Mouse (Mus musculus) C2C12 (cell line): Measurements from ENCODE around the gene Sufu. TPM values are rescaled to one million over a fixed set of nuclear protein-coding genes. Genes with fewer than 3 reads are reported as not detected.

Source experiments
- H3K27me3 ChIP-seq: one replicate; pipeline ENCODE4 v1.6.1; 2011; ENCODE audit not compliant: control insufficient read depth, insufficient read depth, insufficient read length
- H3K36me3 ChIP-seq: one replicate; pipeline ENCODE4 v1.6.1; 2011; ENCODE audit not compliant: control insufficient read depth, insufficient read depth
- H3K4me3 ChIP-seq: one replicate; pipeline ENCODE4 v1.5.1; 2011; ENCODE audit warnings: mild to moderate bottlenecking, control low read depth; ENCODE audit not compliant: poor library complexity, insufficient read depth, severe bottlenecking
- H3K79me2 ChIP-seq: one replicate; pipeline ENCODE4 v1.6.1; 2011; ENCODE audit not compliant: control insufficient read depth, insufficient read depth
- H3K79me3 ChIP-seq: one replicate; pipeline ENCODE4 v1.6.1; 2011; ENCODE audit warnings: low read depth, control low read depth
- H3ac ChIP-seq: one replicate; pipeline ENCODE3; 2011; ENCODE audit warnings: low read depth; ENCODE audit not compliant: control insufficient read depth, insufficient read length
- CEBPB ChIP-seq: IDR thresholded peaks from one replicate; pipeline ENCODE4 v1.6.1; 2011; ENCODE audit warnings: low read depth, mild to moderate bottlenecking, control low read depth, moderate library complexity
- CTCF ChIP-seq: IDR thresholded peaks from one replicate; pipeline ENCODE4 v1.5.1; 2011; ENCODE audit not compliant: control insufficient read depth, insufficient read depth, insufficient read length
- FOSL1 ChIP-seq: IDR thresholded peaks from one replicate; pipeline ENCODE4 v1.8.0; 2011; ENCODE audit warnings: mild to moderate bottlenecking, low read length; ENCODE audit not compliant: poor library complexity, insufficient read depth, severe bottlenecking
- MAX ChIP-seq: IDR thresholded peaks from one replicate; pipeline ENCODE4 v1.6.1; 2011; ENCODE audit warnings: mild to moderate bottlenecking, control low read depth
- MYOD1 ChIP-seq: IDR thresholded peaks from one replicate; pipeline ENCODE4 v1.6.1; 2011; ENCODE audit warnings: low read depth; ENCODE audit not compliant: control insufficient read depth, insufficient read length
- MYOG ChIP-seq: IDR thresholded peaks from one replicate; pipeline ENCODE4 v1.6.1; 2011; ENCODE audit not compliant: control insufficient read depth, insufficient read length; ENCODE audit errors: extremely low read depth
- USF1 ChIP-seq: IDR thresholded peaks from one replicate; pipeline ENCODE4 v1.6.1; 2011; ENCODE audit warnings: low read depth, mild to moderate bottlenecking, control low read depth, moderate library complexity
- polyA plus RNA-seq: library from polyadenylated mRNA; unstranded; fragments of >200 nt; fragmentation: generic; extraction: Trizol; gene quantifications from one replicate; pipeline ENCODE4 v1.2.1, GENCODE M21; 2012; ENCODE audit warnings: missing spikeins

Gene Sufu
- polyA plus RNA-seq, 1 experiment: 17.8 TPM

DNA sequence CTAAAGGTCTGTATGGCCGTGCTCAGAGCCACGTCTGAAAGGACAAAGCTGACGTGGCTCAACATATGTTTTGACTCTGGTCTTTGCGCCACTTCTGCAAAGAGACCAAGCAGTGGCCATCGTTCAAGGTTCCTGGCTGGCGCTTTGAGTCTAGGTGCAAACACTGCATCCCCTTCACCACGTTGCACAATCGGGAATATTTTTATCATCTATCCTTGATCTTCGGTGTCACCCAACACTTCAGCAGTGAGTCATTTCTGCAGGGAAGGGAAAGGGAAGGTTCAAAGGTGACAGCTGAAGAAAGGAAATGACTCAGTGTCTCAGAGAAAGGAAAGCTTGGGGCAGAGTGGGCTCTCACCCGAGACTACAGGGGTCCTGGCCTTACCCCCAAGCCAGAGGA, 62.6 kb downstream of the Sufu start:
- H3K36me3 ChIP-seq: no peaks in the 10 kb centered on the region
- H3K4me3 ChIP-seq: no peak overlapping the region
- H3K79me2 ChIP-seq: no peaks in the 10 kb centered on the region
- no peaks in the 10 kb centered on the region for H3K27me3 ChIP-seq
- H3ac ChIP-seq: no peak overlapping the region
- TF ChIP-seq MAX: no peak
- peak; percentile 30 for TF ChIP-seq MYOD1
- TF ChIP-seq MYOG: no peak
- no peak for TF ChIP-seq USF1
- peak; percentile 22 for TF ChIP-seq FOSL1
- peak; percentile 95 for TF ChIP-seq CEBPB
- no peak for TF ChIP-seq CTCF
- H3K79me3 ChIP-seq: no peaks in the 10 kb centered on the region

DNA sequence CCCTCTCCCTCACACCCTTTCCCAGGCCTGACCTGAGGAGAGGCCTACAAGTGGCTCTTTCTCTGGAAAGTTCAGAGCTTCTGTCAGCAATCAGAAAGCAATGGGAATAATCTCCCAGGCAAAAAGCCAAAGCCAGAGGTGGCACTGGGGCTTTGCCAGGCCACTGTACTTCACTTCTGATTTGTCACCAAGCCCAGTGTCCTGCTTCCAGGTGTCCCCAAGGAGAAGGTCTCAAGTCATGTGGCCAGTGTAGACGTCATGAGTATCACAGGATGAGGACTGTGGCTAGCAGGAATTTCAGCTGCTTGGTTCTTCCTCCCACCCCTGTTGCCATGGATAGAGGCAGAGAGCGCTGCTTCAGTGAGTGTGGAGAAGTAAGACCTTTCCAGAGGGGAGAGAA, 63.2 kb downstream of the Sufu start:
- Histone ChIP-seq H3K27me3 (no peaks in the 10 kb centered on the region), H3ac (peak overlapping the region; percentile 8), H3K79me2 (no peaks in the 10 kb centered on the region), H3K79me3 (no peaks in the 10 kb centered on the region), H3K36me3 (no peaks in the 10 kb centered on the region), H3K4me3 (no peak overlapping the region)
- TF ChIP-seq FOSL1 (no peak), USF1 (peak; percentile 54)

DNA sequence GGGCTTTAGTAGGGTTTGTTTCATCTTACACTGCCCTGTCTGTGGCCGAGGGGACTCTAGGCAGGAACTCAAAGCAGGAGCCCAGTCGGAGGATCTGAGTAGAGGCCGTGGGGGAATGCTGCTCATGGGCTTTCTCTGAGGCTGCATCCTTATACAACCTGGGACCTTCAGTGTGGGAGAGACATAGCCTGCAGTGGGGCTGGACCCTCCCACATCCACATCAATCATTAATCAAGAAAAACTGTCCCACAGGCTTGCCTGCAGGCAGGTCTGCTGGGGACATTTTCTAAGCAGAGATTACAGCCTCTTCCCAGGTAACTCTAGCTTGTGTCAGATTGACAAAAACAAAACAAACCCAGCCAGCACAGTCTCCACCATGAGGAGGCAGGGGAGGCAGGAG, 65.9 kb downstream of the Sufu start:
- H3K79me3 ChIP-seq: no peaks in the 10 kb centered on the region
- no peaks in the 10 kb centered on the region for H3K79me2 ChIP-seq
- no peak overlapping the region for H3ac ChIP-seq
- no peak overlapping the region for H3K4me3 ChIP-seq
- TF ChIP-seq CEBPB (no peak), MYOD1 (no peak), FOSL1 (no peak), MAX (no peak), CTCF (no peak), MYOG (no peak), USF1 (no peak)
- H3K36me3 ChIP-seq: no peaks in the 10 kb centered on the region
- no peaks in the 10 kb centered on the region for H3K27me3 ChIP-seq

DNA sequence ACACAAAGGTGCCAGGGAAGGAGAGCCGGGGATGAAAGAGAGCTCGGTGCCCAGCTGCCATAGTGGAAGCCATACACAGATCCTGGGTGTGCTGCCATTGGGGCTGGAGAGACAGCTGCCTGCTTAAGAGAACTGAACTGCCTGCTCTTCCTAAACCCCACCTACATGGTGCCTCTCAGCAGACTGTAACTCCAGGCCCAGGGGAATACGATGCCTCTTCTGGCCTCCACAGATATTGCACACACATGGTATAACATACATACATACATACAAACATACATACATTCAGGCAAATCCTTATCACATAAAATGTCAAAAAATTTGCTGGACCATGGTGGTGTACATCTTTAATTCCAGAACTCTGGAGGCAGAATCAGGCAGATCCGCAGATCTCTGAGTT, 66.8 kb downstream of the Sufu start:
- Histone ChIP-seq H3K79me2 (no peaks in the 10 kb centered on the region), H3K4me3 (no peak overlapping the region), H3ac (no peak overlapping the region), H3K79me3 (no peaks in the 10 kb centered on the region), H3K36me3 (peaks cover 3% of the 10 kb centered on the region), H3K27me3 (no peaks in the 10 kb centered on the region)
- no peak for TF ChIP-seq CTCF
- TF ChIP-seq CEBPB: no peak
- no peak for TF ChIP-seq MYOG
- TF ChIP-seq FOSL1: no peak

DNA sequence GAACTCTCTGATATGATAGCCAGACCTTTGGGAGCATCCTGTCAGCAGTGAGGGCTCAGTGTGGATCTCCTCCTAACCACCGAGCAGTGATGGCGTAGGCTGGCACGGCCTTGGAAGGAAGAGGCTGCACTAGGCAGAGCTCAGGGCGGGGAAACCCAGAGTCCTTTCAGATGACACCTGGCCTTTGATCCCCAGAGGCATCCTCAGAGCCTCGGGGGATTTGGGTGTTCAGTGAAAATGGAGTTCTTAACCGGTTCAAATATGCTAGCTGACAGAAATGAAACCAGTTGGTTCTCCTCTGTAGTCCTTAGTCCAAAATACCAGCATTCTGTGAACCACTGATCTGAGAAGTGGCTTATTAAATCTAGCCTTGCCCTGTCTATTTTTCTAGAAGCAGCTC, 69.5 kb downstream of the Sufu start:
- Histone ChIP-seq H3K36me3 (peaks cover 8% of the 10 kb centered on the region), H3K27me3 (no peaks in the 10 kb centered on the region), H3K79me3 (no peaks in the 10 kb centered on the region), H3K4me3 (no peak overlapping the region), H3K79me2 (no peaks in the 10 kb centered on the region), H3ac (no peak overlapping the region)
- TF ChIP-seq CEBPB (no peak), USF1 (no peak), MYOG (no peak), FOSL1 (no peak), MYOD1 (no peak), CTCF (no peak), MAX (no peak)

DNA sequence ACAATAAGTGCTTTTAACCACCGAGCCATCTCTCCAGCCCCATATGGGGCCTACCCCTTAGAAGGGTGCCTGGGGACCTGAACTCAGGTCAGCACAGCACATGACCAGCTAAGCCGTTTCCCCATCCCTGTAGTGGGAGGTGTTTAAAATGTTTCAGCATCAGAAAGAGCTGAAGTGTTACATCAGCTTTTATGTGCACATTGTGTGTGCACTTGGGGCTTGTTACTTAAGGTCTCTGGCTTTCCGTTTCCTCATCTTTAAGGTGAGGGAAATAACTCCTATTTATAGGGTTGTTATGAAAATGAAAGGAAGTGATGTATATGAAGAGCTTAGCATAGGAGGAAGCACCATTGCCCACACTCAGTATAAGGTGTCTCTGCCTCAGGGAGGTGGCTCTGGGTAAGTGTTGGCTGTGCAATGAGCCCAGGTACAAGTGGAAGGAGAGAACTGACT, 70.4 kb downstream of the Sufu start:
- H3K79me2 ChIP-seq: no peaks in the 10 kb centered on the region
- no peaks in the 10 kb centered on the region for H3K27me3 ChIP-seq
- TF ChIP-seq MYOG (no peak), CEBPB (no peak), MAX (no peak), USF1 (no peak), CTCF (no peak), MYOD1 (no peak), FOSL1 (no peak)
- H3K36me3 ChIP-seq: peaks cover 8% of the 10 kb centered on the region
- H3K79me3 ChIP-seq: no peaks in the 10 kb centered on the region
- H3K4me3 ChIP-seq: no peak overlapping the region
- H3ac ChIP-seq: no peak overlapping the region
